Mouse (Mus musculus) layer of hippocampus, postnatal 14 days (tissue): ENCODE measurements at regions not wholly inside any gene's neighbourhood (a gene's known extent, or its start where the extent isn't known, plus 50 kb on each side); places are given as distances from the start of the nearest gene placed in this dataset.
A peak's percentile ranks its signal among the peaks of the same experiment; 100 is the strongest.

Experiments
- DNase-seq, 2 experiments: peaks; one replicate each; pipeline ENCODE4 v3.0.0; 2021 to 2022; ENCODE audit warnings: low spot score in 2 of 2, mixed read lengths in 1 of 2

DNA sequence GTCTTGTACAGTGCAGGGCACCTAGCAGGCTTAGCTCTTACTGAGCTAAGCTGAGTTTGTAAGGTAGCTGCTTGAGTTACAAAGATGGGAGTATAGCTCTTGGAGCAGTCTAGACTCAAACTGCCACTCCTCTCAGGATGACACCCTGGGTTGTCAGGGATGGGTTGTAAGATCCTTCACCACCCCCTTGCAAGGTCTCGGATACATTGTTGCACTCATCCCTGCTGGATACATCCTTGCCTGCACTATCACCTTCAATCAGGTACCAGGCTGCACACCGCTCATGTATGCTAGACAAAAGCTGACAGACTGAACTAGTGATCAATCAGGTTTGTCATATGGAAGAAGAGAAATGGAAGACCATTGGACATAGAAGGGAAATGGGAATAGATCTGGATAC is 390.4 kb upstream of the Trpc7 start:
- DNase-seq: no peak

DNA sequence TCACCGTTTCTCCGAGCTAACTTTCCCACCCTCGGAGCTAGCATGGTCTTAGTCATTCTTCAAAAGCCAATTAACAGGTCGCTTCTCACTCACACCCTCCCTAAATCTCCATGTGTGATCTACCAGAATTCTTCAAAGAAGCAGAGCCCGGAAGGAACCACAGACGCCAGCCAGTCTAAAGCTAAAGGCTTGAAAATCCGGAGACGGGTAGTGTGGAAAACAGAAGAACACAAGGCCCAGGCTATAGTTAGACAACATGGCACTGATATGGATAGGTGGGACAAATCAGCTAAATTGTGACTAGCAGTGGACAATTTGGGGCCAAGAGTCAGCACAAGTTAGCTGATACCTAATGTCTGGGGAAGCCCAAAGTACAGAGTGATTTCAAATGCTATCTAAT is 387.0 kb upstream of the Trpc7 start:
- no peak for DNase-seq

DNA sequence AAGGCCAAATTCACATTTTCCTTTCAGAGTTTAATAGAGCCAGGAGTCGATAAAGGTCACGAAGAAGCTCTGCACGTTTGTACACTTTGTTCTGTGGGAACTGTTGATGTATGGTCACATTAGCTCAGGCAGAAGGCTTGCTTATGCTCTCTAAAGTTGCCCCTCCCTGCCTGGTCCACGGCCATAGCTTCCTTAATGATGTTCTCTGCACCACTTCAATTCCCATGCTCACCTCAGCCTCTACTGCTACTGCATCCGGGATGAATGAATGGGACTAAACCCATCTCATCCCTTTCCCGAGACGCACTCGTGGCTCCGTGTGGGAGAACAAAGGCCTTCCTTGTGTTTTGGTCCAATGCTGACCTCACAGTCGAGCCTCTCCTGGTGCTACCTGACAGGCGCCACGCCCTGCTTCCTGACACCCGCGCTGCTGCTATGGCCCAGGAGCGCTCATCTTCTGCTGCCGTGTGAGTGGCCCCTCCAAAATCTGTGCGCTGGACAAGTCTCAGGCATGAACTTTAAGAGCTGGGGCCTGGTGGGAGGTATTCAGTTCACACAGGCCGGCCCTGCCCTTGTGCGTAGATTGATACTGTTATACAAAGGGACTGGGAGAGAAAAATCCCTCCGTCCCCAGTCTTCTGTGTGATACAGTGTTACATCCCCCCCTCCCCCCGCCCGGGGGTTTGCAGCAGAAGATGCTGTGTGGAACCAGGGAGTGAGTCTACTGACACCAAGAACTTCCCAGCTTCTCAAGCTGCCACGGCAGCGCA is 386.3 kb upstream of the Trpc7 start:
- no peak for DNase-seq

DNA sequence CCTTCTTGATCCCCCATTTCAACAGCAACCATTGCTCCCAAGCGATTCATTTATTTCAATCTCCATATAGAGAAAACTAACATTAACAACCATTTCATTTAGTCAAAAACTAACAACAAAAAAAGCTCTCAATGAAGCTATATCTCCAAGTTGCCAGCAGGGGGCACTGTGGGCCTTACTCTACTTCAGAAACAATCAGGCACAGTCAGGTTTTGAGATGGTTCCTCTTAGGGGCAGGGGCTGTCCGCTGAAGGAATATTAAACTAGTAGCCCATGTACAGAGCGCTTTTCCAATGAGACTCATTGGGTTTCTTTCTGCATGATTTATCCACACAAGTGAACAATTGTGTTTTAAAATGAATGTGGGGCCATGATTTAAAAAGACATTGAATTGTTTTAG is 385.7 kb upstream of the Trpc7 start:
- peak; percentile 62 to 67 for DNase-seq

DNA sequence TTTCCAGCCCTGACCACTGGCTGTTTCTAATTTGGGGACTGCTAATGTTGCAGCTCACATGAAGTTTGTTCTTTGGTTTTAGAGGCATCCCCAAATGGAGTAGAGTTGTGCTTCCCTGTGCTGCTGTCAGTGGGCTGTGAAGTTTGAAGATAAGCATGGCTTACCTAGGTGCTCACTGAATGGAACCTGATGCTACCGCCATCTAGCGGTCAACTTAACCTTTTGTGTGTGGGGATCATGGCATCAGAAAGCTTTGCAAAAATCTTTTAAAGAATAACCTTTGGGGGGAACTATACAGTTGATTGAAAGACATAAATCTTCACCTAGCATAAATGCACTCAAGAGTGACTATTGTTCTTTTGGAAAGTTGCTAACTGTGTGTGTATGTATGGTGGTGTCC is 382.8 kb upstream of the Trpc7 start:
- no peak for DNase-seq

DNA sequence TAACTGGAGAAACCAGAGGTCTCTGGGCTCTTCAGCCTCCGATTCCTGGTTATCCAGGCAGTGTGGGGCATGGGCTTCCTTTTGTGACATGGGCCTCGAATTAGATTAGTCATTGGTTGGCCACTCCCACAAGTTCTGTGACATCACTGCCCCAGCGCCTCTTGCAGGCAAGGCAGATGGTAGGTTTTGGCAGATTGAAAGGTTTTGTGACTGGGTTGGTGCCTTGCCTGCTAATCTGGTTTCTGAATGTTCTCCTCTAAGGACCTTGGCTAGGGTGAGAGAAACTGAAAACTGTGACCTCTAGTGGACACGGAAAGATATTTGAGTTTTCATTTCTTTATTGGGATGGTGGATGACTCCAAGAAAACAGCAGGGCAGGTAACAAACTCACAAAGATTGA is 381.3 kb upstream of the Trpc7 start:
- peak; percentile 21 to 53 for DNase-seq

DNA sequence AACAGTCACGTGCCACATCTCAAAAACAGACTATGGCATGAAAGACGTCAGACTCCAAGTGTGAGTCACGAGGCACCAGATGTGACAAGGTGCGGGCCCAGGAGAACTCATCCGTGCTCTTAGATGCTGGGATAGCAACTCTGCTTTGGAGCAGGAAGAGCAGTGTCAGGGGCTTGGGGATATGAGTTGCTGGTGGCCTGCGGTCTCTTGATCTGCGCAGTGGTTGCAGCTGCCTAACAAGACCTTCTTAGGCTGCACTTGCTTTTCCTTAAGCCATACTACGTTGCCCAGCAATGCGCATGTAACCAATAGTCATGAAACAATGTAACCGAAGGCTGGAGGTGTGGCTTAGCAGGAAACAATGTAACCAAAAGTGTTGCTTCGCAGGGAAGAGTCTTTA is 380.1 kb upstream of the Trpc7 start:
- DNase-seq: no peak

DNA sequence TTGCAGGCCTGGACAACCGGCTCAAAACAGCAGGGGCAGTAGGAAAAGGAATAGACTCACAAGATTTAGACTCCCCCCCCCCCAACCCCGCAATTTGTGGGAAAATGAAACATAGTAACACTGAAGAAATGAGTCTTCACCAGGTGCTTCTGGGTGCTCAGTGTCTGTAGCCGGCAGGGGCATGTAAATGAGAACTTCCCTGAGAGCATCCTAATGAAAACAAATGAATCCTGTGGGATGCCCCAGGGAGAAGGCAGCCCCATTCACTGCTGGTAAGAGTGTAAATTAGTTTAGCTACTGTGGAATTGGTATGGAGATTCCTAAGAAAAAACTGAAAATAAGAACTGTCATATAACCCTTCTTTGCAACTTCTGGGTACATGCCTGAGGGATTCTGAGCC is 377.8 kb upstream of the Trpc7 start:
- DNase-seq: no peak

DNA sequence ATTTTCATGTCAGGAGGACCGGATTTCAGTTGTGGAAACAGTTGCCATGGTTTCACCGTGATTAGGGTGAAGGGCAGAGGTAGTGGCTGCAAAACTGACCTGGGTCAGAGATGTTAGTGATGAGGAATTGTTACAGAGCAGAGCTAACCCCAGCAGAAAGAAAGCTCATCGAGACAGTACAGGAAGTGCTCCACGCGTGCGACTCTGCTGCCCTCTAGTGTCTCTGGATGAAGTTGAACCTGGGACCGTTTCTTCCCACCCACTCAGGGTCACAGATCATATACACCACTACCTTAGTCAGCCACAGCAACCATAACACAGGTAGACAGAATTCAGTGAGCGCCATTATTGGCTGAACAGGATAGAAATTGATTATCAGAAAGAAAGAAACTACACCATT is 373.8 kb upstream of the Trpc7 start:
- peak; percentile 36 for DNase-seq

DNA sequence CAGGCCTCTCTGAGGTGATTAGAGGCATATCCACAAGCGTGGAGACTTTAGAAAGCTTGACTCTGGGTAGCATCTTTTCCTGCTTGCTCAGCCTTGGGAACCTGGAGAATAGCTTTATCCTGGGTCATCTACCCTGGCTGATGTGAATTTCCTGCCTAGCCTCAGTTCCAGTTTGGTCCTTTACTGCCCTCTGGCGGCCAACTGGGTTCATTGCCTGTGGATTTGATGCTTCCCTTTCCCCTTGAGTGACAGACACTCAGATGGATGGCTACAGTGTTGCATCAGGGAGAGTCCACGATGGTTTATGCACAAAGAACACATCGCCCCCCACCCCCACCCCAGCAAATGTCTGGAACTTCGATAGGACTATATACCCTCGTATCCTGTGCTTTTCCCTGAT is 364.1 kb upstream of the Trpc7 start:
- DNase-seq: peak; percentile 87 to 90

DNA sequence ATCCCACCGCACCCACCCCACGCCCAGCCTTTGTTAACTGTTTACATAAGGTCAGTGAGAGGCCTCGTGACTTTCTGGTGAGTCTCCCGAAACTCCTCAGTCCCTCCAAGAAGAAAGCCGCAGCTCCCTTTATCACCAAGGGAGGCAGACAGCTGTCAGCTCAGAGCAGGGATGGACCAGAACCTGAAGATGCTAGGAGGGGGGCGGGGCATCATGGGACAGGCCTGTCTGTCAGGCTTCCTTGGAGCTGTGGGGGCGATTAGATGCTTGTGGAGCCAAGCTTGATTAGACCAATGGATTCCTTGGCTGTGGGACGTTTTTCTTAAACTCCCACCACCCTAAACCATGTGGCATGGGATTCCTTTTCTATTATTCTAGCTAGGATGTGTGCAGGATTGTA is 363.7 kb upstream of the Trpc7 start:
- no peak for DNase-seq

DNA sequence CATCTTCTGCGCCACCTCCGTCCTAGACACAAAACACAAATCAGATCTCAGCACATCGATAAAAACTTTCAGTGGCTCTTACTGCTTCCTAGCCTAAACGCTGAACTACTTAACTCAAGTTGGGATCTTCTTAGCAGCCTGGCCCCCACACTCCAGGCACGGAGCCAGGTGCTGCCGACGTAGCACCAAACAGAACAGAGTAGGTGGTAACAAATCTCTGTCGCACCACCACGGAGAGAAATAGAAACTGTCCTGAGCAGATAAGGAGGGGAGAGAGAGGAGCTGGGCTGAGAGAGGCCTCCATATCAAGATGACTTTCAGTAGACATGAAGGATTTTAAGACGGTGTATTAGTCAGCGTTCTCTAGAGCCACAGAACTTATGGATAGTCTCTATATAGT is 360.1 kb upstream of the Trpc7 start:
- no peak for DNase-seq

DNA sequence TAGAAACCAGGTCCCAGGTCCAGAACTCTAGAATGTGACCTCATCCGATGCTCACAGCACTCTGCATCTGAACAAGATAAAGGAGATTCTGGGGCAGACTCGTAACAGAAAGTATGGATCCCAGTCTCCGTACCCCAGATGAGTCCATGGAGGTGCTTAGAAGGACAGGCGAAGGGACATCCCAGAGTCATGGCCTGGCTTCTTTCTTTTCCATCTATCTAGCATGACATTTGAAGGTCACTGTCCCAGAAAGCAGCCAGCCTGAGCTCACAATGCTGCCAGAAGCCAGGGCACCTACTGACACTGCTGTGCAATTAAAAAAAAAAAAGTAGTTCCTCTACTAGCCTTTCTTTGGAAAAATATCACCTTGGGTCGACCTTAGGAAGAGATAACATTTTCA is 354.1 kb upstream of the Trpc7 start:
- no peak for DNase-seq

DNA sequence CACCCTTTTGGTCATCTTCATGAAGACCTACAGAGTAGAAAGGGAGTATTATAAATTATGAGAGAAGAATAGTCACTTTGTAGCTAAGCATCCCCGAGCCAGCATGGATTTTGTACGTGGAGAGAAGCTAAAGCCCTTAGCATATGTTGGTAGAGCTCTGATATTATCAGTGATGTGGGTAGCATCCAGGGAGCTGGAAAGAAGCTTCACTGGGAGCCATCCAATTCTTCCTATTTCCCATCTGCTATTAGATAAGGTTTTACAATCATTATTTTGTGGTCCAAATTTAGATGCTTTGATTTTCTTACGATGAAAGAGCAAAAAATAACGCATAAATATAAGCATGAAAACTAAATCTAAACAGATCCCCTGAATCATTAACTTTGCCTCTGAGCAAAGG is 353.6 kb upstream of the Trpc7 start:
- peak in 1 of 2 experiments; percentile 59 for DNase-seq

DNA sequence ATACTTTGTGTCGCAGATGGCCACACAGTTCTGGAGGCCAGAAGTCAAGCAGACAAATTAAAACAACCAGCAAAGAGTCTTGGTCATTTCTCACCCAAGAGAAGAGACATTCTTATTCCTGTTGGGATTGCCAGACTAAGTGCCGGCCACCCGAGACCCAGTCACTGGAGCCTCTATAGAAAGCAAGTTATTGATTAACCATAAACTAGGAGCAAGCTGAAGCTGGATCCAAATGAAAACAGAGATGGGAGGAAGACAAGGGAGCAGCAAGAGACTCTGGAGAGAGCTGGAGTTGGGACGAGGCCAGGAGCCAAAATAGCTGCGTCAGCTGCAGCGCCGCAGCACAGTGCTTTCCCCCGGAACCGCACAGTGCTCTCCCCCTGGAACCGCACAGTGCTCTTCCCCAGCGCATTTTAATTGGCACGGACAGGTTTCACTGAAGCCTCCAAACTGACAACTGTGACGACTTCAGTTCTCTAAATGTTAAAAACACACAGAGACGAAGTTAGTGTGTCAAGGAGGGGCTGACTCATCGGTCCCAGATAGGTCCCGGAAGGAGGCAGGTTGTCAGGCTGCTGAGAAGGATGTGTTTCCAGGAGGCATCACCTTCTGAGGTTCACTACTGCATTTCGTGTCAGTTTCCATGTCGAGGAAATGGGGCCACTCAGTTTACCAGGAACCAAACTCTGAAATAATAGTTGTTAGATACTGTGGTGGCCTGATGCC is 350.6 kb upstream of the Trpc7 start:
- DNase-seq: no peak

DNA sequence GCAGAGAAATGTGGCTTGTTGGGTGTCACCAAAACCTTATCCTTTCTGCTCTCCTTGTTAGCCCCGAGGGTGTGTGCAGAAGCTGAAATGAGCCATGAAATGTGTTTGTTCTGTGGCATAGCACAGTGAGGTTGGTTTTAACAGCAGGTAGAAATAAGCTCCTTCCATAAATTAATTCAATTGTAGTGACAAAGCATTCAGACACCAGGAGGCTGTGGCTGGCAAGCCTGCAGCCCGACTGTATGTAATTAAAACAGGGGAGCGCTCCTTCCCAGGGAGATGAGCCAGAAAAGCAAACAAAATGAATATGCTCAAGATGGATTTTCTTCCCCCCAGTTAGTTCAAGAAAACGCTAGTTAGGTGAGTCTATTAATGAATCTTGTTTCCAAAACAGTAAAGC is 341.1 kb upstream of the Trpc7 start:
- no peak for DNase-seq

DNA sequence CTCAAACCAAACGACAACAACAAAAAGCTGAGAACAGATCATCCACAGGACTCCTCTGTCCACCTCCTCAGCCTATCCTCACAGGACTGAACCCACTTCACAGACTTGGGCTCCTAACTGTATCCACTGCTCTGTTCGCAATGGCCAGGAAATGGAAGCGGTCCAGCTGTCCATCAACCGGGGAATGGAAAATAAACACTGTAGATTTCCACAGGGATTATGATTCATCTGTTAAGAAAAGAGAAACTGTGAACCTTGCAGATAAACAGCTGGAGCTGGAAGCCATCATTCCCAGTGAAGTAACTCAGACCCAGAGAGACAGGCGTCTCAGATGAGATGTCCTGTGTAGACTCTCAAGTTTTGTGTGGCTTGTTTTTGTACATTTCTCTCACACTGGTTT is 340.4 kb upstream of the Trpc7 start:
- no peak for DNase-seq

DNA sequence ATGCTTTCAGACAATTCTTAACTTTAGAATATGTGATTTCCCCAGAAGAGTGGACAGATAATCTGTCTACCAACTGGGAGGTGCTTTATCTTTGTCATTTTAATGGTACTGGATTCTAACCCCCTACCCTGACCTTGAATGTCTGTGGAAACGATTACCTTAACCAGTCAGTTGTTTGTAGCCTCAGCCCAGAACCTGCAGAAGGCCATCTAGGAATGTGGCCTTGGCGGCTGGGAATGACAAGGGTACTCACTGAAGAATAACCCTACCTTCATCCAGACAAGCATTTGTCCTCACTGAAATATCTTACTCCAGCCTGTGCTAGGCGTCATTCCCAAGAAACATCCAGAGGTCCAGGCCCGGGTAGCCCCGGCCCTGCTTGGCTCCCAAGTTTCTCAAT is 337.1 kb upstream of the Trpc7 start:
- DNase-seq: no peak

DNA sequence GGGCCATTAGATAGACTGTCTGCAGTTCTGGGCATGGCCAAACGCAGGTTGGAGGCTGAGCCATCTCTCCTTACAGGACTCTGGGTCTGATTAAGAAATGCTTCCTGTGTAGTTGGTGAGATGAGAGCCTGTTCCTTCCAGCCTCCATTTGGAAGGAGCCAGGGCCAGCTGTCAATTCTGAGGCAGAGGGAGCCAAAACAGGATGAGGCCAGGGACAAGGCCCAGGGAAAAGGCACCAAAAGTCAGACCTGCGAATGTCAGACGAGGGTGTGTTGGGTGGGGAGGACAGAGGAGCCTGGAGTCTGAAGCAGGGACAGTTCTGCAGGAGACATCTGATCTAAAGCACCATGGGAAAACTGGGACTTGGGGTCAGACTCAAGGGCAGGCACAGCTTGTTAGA is 335.9 kb upstream of the Trpc7 start:
- DNase-seq: no peak

DNA sequence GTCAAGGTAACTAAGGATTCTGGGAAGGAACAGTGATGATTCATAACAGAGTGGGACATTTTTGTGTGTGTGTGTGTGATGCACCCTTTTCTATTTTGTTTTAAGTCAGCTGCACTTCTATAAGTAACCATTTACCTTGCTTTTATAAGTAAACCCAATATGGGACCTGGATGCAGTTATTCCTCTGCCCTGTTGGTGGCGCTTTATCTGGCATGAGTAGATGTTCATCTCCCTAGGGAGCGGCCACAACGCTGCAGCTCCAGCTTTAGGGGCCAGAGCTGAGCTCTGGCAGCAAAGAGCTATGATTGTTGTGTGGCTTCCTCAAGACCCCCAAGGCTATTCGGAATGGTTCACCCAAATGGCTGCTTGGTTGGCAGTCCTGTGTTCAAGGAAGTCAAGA is 334.5 kb upstream of the Trpc7 start:
- no peak for DNase-seq

DNA sequence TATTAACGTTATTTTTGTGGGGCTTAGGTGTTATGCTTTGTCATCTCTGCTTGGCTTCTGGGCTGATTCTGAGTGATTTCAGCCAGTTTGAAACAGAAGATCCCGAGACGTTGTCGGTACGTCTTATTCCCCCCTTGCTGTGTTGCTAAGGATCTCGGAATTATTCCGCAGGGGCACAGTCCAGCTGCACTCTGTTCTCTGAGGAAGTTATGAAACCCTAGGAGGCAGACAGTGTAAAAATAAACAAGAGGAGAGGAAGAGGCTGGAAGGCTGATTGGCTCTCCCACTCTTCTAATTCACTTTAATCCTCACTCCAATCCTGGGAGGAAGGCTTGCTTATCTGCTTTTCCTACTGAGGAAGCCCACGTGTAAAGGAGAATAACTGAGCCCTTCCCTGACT is 325.3 kb upstream of the Trpc7 start:
- DNase-seq: no peak

DNA sequence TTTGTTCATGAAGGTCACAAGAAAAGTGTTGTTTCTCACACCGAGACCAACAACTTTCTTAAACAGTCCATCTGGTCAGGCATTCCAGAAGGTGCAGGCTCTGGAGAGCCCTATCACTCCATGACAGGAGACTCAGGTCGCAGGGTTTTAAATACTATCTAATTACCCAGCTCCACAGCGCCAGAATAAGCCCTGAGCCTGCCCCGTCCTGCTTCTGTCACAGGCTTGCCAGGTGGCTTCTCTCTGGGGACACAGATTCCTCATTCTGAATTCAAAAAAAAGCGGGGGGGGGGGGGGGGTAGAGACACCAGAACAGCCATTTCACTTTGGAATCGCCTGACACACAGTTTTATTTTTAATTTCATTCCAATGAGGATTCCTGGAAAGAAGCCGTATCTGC is 320.4 kb upstream of the Trpc7 start:
- DNase-seq: peak in 1 of 2 experiments; percentile 52

DNA sequence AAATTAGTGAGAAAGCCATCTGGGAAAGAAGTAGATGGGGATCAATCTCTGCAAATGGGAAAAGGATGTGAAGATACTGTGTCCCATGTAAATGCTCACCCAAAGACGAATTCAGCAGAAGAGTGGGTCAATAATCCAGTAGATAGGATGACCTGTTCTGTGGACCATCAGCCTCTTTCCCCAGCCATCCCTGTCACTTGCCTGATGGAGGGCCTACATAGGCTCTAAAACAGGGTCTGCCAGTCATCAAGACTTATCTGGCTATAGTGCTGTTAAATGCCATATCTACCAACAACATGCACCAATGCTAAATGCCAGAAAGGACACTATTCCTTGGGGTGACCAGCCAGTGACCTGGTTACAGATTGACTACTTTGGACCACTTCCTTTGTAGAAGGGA is 316.5 kb upstream of the Trpc7 start:
- DNase-seq: no peak
